Mouse (Mus musculus): ENCODE data around the gene Emc8. TPM values are rescaled to one million over a fixed set of nuclear protein-coding genes. Genes with fewer than 3 reads are reported as not detected.

Gene Emc8
- 307 and 321 TPM in 2 replicates for polyA plus RNA-seq (2014; fragmentation: Nextera tagmentation; extraction: Ambion mirVana)

DNA sequence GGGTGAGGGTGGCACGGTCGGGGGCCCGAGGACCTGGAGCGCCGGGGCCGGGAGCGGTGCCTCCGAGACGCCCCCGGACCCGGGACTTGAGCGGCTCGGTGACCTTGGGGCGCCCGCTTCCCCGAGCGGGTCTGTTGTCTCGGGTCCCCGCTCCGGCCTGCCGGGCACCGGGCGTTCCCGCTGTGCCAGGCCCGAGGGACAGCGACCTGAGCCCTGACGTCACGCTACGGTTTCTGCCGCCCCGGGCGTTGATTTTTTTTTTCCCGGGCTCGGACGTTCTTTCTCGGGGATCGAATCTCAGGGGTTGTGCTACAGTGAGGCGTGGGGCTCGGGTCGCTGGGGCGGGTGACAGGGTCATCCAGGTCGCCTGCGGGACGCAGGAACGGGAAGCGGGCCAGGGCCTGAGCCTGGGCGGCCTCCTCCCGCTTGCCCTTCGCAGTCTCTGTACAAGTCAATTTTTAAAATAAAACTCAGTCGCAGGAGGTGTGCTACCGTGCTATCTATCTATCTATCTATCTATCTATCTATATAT, at the start of gene Emc8:
TSS of gene Emc8 (minus strand) at position 200 of the 532 bp plus-strand sequence.
- H3K4me2 ChIP-seq (ENCODE audit: low read depth, low read length, severe bottlenecking) = peak within 1 kb of the TSS; percentile 62
- 1% methylated on average over 48 of the region's 51 CpGs for WGBS
- peaks cover 7% of the 10 kb centered on the region for H3K36me3 ChIP-seq (ENCODE audit: control insufficient read depth, insufficient read depth, low read length)
- DNase-seq (ENCODE audit: low spot score) = no peak
- peak within 1 kb of the TSS; percentile 94 for H3K9ac ChIP-seq (ENCODE audit: low read length)
- peaks cover 9% of the 10 kb centered on the region for H3K4me1 ChIP-seq (replicated peaks; ENCODE audit: control insufficient read depth, insufficient read depth, low read length)
- no peaks in the 10 kb centered on the region for H3K9me3 ChIP-seq (ENCODE audit: control insufficient read depth, low read length)
- ATAC-seq (replicated peaks; ENCODE audit: low FRiP score) = peak; percentile 0; the same call in 1 of the 2 replicates
- H3K4me3 ChIP-seq (ENCODE audit: low read depth, low read length) = peak within 1 kb of the TSS; percentile 69
- H3K27ac ChIP-seq (ENCODE audit: low read depth, low read length) = peak within 1 kb of the TSS; percentile 54
- H3K27me3 ChIP-seq (ENCODE audit: control insufficient read depth, insufficient read depth, low read length) = no peaks in the 10 kb centered on the region

DNA sequence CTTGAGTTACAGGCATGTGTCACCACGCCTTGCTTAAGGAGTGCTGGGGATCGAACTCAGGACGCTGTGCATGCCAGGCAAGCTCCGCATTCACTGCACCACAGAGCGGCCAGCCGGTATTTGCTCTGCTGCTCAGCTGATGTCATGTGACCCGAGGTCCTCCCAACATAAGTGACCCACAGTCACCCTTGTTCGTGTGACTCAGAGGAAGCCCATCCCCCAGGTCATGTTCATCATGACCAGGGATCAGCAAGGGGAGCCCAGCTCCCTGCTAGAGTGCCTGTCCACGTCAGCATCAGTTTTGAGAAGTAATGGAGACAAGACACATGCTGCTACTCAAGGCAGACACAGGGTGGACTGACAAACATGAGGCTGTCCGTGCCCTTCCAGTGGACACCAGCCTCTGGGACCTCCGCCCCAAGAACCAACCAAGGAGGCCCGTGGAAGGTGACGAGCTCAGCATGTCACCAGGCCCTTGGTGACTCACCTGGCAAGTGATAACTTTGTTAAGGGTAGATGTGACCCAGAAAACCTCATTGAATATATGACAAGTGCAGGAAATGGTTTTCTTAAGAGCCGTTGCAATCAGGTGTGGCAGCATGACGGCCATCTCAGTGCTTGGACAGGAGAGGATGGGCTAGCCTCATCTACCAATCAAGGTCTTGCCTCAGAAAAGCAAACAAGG, 47.8 kb upstream of the Emc8 start:
- no peak overlapping the region for H3K4me3 ChIP-seq (ENCODE audit: low read depth, low read length)
- no peaks in the 10 kb centered on the region for H3K27me3 ChIP-seq (ENCODE audit: control insufficient read depth, insufficient read depth, low read length)
- 83% methylated on average over 15 of the region's 15 CpGs for WGBS
- H3K9me3 ChIP-seq (ENCODE audit: control insufficient read depth, low read length) = no peaks in the 10 kb centered on the region
- H3K9ac ChIP-seq (ENCODE audit: low read length) = no peak overlapping the region
- DNase-seq (ENCODE audit: low spot score) = no peak
- no peaks in the 10 kb centered on the region for H3K36me3 ChIP-seq (ENCODE audit: control insufficient read depth, insufficient read depth, low read length)
- ATAC-seq (replicated peaks; ENCODE audit: low FRiP score) = no peak
- no peaks in the 10 kb centered on the region for H3K4me1 ChIP-seq (replicated peaks; ENCODE audit: control insufficient read depth, insufficient read depth, low read length)
- H3K27ac ChIP-seq (ENCODE audit: low read depth, low read length) = no peak overlapping the region
- H3K4me2 ChIP-seq (ENCODE audit: low read depth, low read length, severe bottlenecking) = no peak overlapping the region

DNA sequence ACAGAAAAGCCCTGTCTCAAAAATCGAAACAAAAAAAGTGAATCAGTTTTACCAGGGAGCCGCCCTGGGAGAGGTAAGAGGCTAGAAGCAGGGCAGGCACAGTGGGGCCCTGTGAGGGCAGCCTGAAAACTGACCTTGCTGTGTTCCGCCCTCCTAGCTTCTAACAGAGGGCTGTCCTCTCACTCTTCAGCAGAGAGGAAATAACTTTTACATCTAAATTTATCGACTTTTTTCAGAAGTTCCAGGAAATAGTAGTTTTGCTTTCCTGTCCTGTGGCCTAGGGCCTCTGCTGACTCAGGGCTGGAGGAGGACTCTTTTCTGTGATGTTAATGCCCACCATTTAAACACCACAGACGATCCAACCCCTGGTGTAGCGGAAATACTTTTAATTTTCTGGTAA, 46.8 kb upstream of the Emc8 start:
- Histone ChIP-seq H3K27me3 (ENCODE audit: control insufficient read depth, insufficient read depth, low read length) (no peaks in the 10 kb centered on the region), H3K4me3 (ENCODE audit: low read depth, low read length) (no peak overlapping the region), H3K9ac (ENCODE audit: low read length) (no peak overlapping the region), H3K36me3 (ENCODE audit: control insufficient read depth, insufficient read depth, low read length) (no peaks in the 10 kb centered on the region), H3K9me3 (ENCODE audit: control insufficient read depth, low read length) (no peaks in the 10 kb centered on the region), H3K4me1 (replicated peaks; ENCODE audit: control insufficient read depth, insufficient read depth, low read length) (no peaks in the 10 kb centered on the region), H3K27ac (ENCODE audit: low read depth, low read length) (no peak overlapping the region), H3K4me2 (ENCODE audit: low read depth, low read length, severe bottlenecking) (no peak overlapping the region)
- no peak for ATAC-seq (replicated peaks; ENCODE audit: low FRiP score)
- DNase-seq (ENCODE audit: low spot score) = no peak
- WGBS = 78% methylated on average over 6 of the region's 6 CpGs

DNA sequence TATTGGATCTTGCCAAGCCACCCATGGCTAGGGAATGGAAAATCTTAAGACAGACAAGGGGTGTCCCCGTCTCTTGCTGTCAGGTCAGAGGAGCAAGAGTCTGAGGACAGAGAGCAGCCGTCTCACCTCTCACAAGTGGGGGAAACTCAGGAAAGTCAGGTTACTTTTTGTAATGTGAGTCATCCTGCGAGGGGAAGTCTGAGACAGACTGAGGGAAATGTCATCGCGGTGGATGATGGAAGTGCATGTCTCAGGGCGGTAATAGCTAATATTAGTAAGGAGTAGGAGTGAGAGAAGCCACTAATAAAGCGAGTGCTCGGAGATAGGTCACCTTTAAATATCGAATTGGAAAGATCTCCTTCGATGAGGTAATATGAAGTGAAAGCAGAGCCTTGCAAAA, 40.8 kb upstream of the Emc8 start:
- Histone ChIP-seq H3K9me3 (ENCODE audit: control insufficient read depth, low read length) (no peaks in the 10 kb centered on the region), H3K36me3 (ENCODE audit: control insufficient read depth, insufficient read depth, low read length) (no peaks in the 10 kb centered on the region), H3K4me1 (replicated peaks; ENCODE audit: control insufficient read depth, insufficient read depth, low read length) (no peaks in the 10 kb centered on the region), H3K9ac (ENCODE audit: low read length) (no peak overlapping the region), H3K27ac (ENCODE audit: low read depth, low read length) (no peak overlapping the region), H3K4me2 (ENCODE audit: low read depth, low read length, severe bottlenecking) (no peak overlapping the region), H3K27me3 (ENCODE audit: control insufficient read depth, insufficient read depth, low read length) (no peaks in the 10 kb centered on the region), H3K4me3 (ENCODE audit: low read depth, low read length) (no peak overlapping the region)
- no peak for DNase-seq (ENCODE audit: low spot score)
- WGBS = 88% methylated on average over 10 of the region's 10 CpGs
- ATAC-seq (replicated peaks; ENCODE audit: low FRiP score) = no peak

DNA sequence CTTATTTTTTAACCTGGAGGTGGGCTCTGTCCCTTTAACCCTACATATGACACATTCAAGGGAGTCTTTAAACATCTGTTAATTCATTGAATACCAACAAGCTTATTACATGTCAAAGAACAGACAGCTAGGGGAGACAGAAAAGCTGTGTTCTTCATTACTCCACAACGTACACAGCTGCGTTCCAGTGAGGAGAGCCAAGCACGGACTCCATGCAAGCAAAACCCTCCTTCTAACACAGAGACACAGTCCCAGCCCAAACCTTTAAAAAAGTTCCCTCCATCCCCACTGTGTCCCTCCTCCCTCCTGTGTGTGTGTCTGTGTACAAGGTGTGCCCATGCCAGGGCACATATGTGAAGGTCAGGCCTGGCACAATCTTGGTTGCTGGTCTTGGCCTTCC, 37.8 kb upstream of the Emc8 start:
- Histone ChIP-seq H3K9me3 (ENCODE audit: control insufficient read depth, low read length) (no peaks in the 10 kb centered on the region), H3K27ac (ENCODE audit: low read depth, low read length) (no peak overlapping the region), H3K4me1 (replicated peaks; ENCODE audit: control insufficient read depth, insufficient read depth, low read length) (no peaks in the 10 kb centered on the region), H3K4me2 (ENCODE audit: low read depth, low read length, severe bottlenecking) (no peak overlapping the region), H3K36me3 (ENCODE audit: control insufficient read depth, insufficient read depth, low read length) (no peaks in the 10 kb centered on the region), H3K27me3 (ENCODE audit: control insufficient read depth, insufficient read depth, low read length) (no peaks in the 10 kb centered on the region), H3K9ac (ENCODE audit: low read length) (no peak overlapping the region), H3K4me3 (ENCODE audit: low read depth, low read length) (no peak overlapping the region)
- WGBS = 88% methylated on average over 3 of the region's 3 CpGs
- no peak for ATAC-seq (replicated peaks; ENCODE audit: low FRiP score)
- no peak for DNase-seq (ENCODE audit: low spot score)

DNA sequence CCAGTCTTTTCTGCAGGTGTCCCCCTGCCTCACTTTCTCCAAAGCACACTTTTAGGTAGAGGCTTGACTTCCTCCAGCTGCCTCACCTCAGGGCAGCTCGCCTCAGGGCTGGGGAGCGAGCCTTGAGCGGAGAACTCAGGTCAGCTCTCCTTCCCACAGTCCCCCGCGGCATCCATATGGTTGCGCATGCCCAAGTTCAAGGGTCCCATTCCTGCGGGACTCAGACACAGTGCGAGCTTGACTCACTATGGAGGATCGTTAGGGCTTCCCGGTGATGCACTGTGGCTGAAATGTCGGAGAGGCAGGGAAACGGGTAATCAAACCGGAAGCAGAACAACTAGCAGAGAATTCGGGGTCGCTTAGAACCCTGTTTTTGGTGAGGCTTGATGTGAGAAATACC, 36.8 kb upstream of the Emc8 start:
- ATAC-seq (replicated peaks; ENCODE audit: low FRiP score) (no peak), DNase-seq (ENCODE audit: low spot score) (no peak)
- no peaks in the 10 kb centered on the region for H3K27me3 ChIP-seq (ENCODE audit: control insufficient read depth, insufficient read depth, low read length)
- H3K36me3 ChIP-seq (ENCODE audit: control insufficient read depth, insufficient read depth, low read length) = no peaks in the 10 kb centered on the region
- no peak overlapping the region for H3K9ac ChIP-seq (ENCODE audit: low read length)
- no peak overlapping the region for H3K4me3 ChIP-seq (ENCODE audit: low read depth, low read length)
- WGBS = 91% methylated on average over 15 of the region's 15 CpGs
- no peak overlapping the region for H3K27ac ChIP-seq (ENCODE audit: low read depth, low read length)
- H3K4me1 ChIP-seq (replicated peaks; ENCODE audit: control insufficient read depth, insufficient read depth, low read length) = no peaks in the 10 kb centered on the region
- no peak overlapping the region for H3K4me2 ChIP-seq (ENCODE audit: low read depth, low read length, severe bottlenecking)
- no peaks in the 10 kb centered on the region for H3K9me3 ChIP-seq (ENCODE audit: control insufficient read depth, low read length)

DNA sequence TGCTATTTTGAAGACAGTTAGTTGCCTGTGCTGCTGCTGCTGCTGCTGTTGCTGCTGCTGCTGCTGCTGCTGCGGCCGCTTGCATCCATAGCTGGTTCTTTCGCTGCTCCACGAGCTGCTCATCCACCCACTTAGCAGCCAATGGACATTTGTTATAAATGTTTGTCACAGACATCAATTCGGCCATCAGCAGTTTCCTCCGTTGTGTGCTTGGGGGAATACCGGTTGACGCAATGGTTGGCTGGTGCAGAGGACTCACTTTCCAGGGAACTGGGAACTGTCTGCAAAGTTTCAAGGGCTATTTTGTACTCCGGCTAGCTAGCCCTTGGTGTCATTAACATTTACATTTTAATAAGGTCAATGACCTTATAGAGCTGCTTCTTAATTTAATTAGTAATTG, 35.8 kb upstream of the Emc8 start:
- no peak for ATAC-seq (replicated peaks; ENCODE audit: low FRiP score)
- Histone ChIP-seq H3K4me3 (ENCODE audit: low read depth, low read length) (no peak overlapping the region), H3K27me3 (ENCODE audit: control insufficient read depth, insufficient read depth, low read length) (no peaks in the 10 kb centered on the region), H3K9me3 (ENCODE audit: control insufficient read depth, low read length) (no peaks in the 10 kb centered on the region), H3K27ac (ENCODE audit: low read depth, low read length) (no peak overlapping the region), H3K4me1 (replicated peaks; ENCODE audit: control insufficient read depth, insufficient read depth, low read length) (no peaks in the 10 kb centered on the region), H3K36me3 (ENCODE audit: control insufficient read depth, insufficient read depth, low read length) (no peaks in the 10 kb centered on the region), H3K4me2 (ENCODE audit: low read depth, low read length, severe bottlenecking) (no peak overlapping the region), H3K9ac (ENCODE audit: low read length) (no peak overlapping the region)
- WGBS = 81% methylated on average over 9 of the region's 9 CpGs
- DNase-seq (ENCODE audit: low spot score) = no peak

DNA sequence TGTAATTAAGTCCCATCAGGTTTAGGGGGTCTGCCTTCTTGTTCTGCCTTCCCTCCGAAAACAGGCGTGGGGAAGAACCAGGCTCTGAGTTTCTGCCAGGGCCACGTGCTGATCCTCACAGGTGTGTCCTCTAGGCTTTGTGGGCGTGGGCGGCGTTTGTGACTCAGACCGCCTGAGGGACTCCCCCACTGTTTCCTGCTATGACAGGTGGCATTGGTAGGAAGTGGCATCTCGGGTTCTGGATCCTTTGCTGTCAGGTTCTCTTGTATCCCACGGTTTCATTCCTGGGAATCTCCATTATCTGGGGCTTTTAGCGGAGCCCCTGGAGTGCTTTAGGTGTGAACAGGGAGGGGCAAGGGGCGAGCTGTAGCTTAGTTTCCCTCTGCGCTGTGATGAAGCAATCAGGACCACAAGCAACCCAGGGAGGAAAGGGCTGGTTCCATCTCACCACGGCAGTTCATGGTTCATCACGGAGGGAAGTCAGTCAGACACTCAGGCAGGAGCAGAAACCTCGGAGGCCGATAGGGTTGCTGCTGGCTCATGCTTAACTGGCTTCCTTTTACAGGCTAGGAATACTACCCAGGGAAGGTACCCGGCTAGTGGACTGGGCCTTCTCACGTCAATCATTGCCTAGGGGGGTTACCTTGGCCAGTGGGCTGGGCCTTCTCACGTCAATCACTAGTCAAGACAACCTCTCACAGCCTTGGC, 33.5 kb upstream of the Emc8 start:
- DNase-seq (ENCODE audit: low spot score) = no peak
- no peak overlapping the region for H3K9ac ChIP-seq (ENCODE audit: low read length)
- no peaks in the 10 kb centered on the region for H3K9me3 ChIP-seq (ENCODE audit: control insufficient read depth, low read length)
- no peak overlapping the region for H3K27ac ChIP-seq (ENCODE audit: low read depth, low read length)
- H3K36me3 ChIP-seq (ENCODE audit: control insufficient read depth, insufficient read depth, low read length) = no peaks in the 10 kb centered on the region
- H3K4me2 ChIP-seq (ENCODE audit: low read depth, low read length, severe bottlenecking) = no peak overlapping the region
- no peak overlapping the region for H3K4me3 ChIP-seq (ENCODE audit: low read depth, low read length)
- no peak for ATAC-seq (replicated peaks; ENCODE audit: low FRiP score)
- H3K4me1 ChIP-seq (replicated peaks; ENCODE audit: control insufficient read depth, insufficient read depth, low read length) = no peaks in the 10 kb centered on the region
- H3K27me3 ChIP-seq (ENCODE audit: control insufficient read depth, insufficient read depth, low read length) = no peaks in the 10 kb centered on the region
- WGBS = 79% methylated on average over 19 of the region's 19 CpGs
